Mouse (Mus musculus) spleen, embryonic (tissue): ENCODE measurements around the gene Osbpl11.
"Not testable (repeated sequence)": the region's sequence is repeated elsewhere in the genome, so short reads cannot be mapped to it uniquely, and the experiment has no call there.

Experiments used
- CTCF ChIA-PET: fragments of 350-600 bp; sonication (Branson Sonifier 250); formaldehyde crosslinking; loops from one replicate; lab custom pipeline; 2022; lab: Charles Lee

Osbpl11 gene

DNA sequence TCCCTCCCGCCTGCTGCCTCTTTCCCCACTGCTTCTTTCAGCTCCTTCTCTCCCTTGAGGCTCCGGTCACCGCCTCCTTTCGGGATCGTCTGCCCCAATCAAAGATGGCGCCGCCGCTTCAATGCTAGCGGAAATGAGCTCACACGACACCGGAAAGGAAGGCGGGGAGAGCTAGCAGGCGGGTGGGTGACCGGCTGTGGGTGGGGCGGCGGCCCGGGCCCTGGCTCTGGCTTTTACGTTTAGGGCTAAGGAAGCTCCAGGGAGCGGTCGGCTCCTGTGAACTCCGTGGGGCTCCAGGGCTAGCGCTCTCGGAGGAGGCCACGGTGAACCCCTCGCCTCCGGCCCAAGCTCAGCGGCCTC lies at the start of gene Osbpl11:
TSS of gene Osbpl11 (plus strand) at position 171 of the 360 bp plus-strand sequence.
- CTCF ChIA-PET: interaction anchor here (0.9 kb wide), 1 partner anchor 10 kb away, joined by 7 read pairs; no protein-coding TSS in a partner anchor

GRCm38 (mm10) chr16:33135167-33135566 lies 49.7 kb upstream of the Osbpl11 start:
- CTCF ChIA-PET: no interaction called here

DNA sequence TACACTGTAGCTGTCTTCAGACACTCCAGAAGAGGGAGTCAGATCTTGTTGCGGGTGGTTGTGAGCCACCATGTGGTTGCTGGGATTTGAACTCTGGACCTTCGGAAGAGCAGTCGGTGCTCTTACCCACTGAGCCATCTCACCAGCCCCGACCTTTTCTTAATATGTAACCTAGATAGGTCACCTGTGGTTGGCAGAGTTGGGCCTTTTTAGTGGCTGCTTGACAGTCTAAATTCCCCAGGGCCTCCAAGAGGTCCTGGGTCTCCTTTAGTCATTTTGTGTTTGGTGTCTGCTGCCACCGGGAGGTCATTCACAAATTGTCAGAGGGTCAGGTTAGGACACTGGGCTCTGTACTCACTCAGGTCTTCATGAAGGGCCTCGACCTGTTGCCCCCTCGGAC lies 45.8 kb upstream of the Osbpl11 start:
- CTCF ChIA-PET: interaction anchor here (0.6 kb wide), 2 partner anchors 126 to 267 kb away, joined by 5 to 8 read pairs; no protein-coding TSS in a partner anchor

- CTCF ChIA-PET: no interaction called here
These were observed 43.1 kb upstream of the Osbpl11 start for GRCm38 (mm10) chr16:33141758-33142280.

DNA sequence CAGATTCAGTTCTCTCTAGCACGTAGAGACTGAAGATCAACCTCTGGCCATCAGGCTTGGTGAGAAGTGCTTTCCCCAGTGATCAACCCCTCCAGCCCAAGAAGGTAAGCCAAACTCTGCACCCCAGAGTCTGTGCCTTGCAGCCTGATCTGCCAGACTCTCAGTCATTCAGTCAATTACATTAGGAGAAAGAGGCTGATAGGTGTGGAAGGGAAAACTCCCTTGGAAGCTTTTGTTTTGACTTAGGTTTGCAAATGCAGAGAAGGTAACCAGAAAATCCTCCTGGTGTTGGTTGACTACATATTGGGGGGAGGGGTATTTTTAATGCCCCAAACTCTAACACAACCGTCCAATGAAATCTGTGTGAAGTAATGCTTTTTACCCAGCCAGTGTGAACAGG lies 41.4 kb upstream of the Osbpl11 start:
- CTCF ChIA-PET: no interaction called here

- CTCF ChIA-PET: no interaction called here
These were observed 38.7 kb upstream of the Osbpl11 start for GRCm38 (mm10) chr16:33146185-33146584.

- CTCF ChIA-PET: no interaction called here
These were observed 36.7 kb upstream of the Osbpl11 start for GRCm38 (mm10) chr16:33148135-33148534.

GRCm38 (mm10) chr16:33150875-33151274 lies 34.0 kb upstream of the Osbpl11 start:
- CTCF ChIA-PET: not testable (repeated sequence)

- CTCF ChIA-PET: no interaction called here
These were observed 33.3 kb upstream of the Osbpl11 start for GRCm38 (mm10) chr16:33151558-33151957.

DNA sequence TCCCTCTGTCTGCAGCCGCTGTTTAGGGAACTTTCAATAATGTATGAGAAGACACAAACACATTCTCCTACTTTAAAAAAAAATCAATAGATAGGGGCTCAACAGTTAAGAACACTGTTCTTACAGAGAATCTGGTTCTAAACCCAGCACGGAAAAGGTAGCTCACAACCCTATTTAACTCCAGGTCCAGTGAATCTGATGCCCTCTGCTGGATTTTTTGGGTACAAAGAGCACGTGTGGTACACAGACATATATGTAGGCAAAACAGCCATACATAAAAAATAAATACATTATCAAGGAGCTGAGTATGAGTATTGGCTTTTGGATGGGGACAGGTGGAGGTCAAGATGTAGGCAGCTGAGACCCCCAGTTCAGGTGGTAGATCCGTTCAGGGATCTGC lies 29.9 kb upstream of the Osbpl11 start:
- CTCF ChIA-PET: interaction anchor here (0.5 kb wide), 1 partner anchor 40 kb away, joined by 3 read pairs; no protein-coding TSS in a partner anchor

DNA sequence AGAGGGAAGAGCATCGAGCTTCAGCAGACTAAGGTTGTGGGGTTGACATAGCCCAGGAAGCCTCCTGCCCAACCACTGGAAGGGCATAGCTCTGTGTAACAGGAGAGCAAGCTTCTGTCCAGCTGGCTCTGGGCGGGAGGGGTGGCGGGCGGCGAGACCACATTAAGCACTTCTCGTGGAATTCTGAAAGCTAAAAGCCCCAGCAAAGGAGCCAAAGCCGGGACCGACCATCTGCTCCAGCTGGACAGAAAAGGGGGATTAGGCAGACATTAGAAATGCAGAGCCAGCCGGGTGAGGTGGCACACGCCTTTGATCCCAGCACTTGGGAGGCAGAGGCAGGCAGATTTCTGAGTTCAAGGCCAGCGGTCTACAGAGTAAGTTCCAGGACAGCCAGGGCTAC lies 26.9 kb upstream of the Osbpl11 start:
- CTCF ChIA-PET: no interaction called here

GRCm38 (mm10) chr16:33158590-33159071 lies 26.2 kb upstream of the Osbpl11 start:
- CTCF ChIA-PET: no interaction called here

DNA sequence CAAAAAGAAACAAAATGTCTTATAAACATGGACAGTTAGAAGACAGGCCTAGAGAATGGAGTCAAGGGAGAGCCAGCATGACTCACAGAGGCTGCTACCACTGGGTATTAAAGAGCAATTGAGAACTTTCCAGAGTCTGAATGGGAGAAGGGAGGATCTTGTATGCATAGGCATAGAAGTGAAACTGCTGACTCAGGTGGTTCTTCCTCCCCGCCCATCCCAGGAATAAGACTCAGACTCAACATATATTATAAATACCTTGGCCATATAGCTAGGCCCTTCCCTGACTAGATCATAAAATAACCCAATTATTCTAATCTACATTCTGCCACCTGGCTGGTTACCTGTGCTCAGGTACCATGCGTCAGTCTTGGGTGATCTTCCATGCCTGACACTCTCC lies 25.5 kb upstream of the Osbpl11 start:
- CTCF ChIA-PET: no interaction called here

- CTCF ChIA-PET: no interaction called here
These were observed 21.4 kb upstream of the Osbpl11 start for GRCm38 (mm10) chr16:33163330-33164090.

DNA sequence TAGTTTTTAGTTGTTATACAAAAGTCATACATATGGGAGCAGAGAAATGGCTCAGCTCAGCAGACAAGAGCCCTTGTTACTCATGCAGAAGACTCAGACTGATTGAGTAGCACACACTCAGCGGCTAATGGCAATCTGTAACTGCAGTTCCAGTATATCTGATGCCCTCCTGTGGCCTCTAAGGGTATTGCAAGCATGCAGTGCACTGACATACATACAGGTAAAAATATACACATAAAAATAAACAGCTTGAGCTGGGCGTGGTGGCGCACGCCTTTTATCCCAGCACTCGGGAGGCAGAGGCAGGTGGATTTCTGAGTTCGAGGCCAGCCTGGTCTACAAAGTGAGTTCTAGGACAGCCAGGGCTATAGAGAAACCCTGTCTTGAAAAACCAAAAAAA lies 18.6 kb upstream of the Osbpl11 start:
- CTCF ChIA-PET: not testable (repeated sequence)

GRCm38 (mm10) chr16:33167537-33167936 lies 17.3 kb upstream of the Osbpl11 start:
- CTCF ChIA-PET: no interaction called here

DNA sequence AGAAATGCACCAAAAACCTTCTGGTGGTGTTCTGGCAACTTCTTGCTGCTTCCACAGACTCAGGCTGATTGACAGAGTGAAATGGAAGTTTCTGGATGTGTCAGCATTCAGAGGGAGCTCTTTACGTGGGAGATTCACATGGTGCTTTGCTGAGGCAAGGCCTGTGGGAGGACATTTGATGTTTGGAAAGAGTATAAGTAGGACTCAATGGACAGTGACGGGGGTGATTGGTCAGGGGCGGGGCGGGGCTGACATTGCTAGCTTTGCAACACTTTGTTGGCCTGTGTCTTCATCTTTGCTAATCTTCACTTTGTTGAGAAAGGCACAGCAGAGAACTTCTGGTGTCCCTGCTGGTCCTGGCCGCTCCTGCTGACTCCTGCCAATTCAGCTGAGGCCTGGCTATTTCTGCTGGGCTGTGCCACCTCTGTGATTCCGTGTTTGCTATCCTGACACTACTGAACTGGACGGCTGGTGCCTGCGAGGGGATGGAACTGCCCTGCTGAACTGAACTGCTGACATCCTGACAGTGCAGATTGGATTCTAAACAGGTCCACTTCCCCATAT lies 15.3 kb upstream of the Osbpl11 start:
- CTCF ChIA-PET: interaction anchor here (0.5 kb wide), 1 partner anchor 265 kb away, joined by 4 read pairs; no protein-coding TSS in a partner anchor

- CTCF ChIA-PET: no interaction called here
These were observed 13.9 kb upstream of the Osbpl11 start for GRCm38 (mm10) chr16:33170716-33171587.

- CTCF ChIA-PET: no interaction called here
These were observed 13.1 kb upstream of the Osbpl11 start for GRCm38 (mm10) chr16:33171800-33172199.

- CTCF ChIA-PET: no interaction called here
These were observed 11.7 kb upstream of the Osbpl11 start for GRCm38 (mm10) chr16:33173151-33173550.

DNA sequence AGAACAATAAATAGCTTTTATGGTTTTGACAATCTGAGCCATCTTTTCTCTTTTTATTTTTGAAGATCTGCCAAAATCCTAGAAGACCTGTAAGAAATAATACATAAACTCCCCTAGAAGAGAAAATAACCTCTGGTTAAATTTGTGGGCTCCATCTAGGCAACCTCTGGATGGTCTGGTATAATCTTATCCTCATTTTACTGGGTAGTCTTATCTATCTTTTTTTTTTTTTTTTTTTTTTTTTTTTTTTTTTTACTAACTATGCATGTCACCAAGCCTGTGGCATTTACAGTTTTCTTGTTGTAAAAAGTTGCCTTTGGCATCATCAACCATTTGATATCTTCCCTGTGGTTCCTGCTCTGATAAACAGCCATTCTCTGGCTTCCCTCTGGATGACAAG lies 10.2 kb upstream of the Osbpl11 start:
- CTCF ChIA-PET: no interaction called here

GRCm38 (mm10) chr16:33176831-33177230 lies 8.0 kb upstream of the Osbpl11 start:
- CTCF ChIA-PET: not testable (repeated sequence)
